Mouse (Mus musculus): ENCODE data around the gene Pafah1b1.

The Pafah1b1 gene

GRCm38 (mm10) chr11:74721141-74721540 is 3.3 kb downstream of the Pafah1b1 start:
- no peak for DNase-seq (ENCODE audit: low spot score in 2 of 2)

- no peak for DNase-seq (ENCODE audit: low spot score in 2 of 2)
Observed at GRCm38 (mm10) chr11:74720668-74721067, 3.8 kb downstream of the Pafah1b1 start.

DNA sequence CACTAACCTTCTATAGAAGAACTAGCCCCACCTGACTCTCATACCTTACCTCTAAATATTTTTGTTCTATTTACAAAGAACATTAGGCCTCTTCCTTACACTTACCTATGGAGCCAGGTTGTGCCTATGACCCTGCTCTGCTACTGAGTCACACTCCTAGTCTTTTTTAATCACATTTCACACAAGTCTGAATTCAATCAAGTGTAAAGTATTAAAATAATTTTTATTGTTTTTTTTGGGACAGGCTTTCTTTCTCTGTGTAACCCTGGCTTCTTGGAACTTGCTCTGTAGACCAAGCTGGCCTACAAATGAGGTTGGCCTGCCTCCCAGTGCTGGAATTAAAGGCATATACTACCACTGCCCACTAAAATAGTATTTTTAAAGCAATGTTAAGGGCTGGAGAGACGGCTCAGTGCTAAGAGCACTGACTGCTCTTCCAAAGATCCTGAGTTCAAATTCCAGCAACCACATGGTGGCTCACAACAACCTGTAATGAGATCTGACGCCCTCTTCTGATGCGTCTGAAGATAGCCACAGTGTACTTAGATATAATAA is 8.4 kb downstream of the Pafah1b1 start:
- DNase-seq (ENCODE audit: low spot score in 2 of 2), result no peak

GRCm38 (mm10) chr11:74710671-74711070 is 13.8 kb downstream of the Pafah1b1 start:
- DNase-seq (ENCODE audit: low spot score in 2 of 2), result no peak

GRCm38 (mm10) chr11:74708781-74709180 is 15.7 kb downstream of the Pafah1b1 start:
- DNase-seq (ENCODE audit: low spot score in 2 of 2), result no peak

- DNase-seq (ENCODE audit: low spot score in 2 of 2), result no peak
Observed at GRCm38 (mm10) chr11:74704068-74704467, 20.4 kb downstream of the Pafah1b1 start.

DNA sequence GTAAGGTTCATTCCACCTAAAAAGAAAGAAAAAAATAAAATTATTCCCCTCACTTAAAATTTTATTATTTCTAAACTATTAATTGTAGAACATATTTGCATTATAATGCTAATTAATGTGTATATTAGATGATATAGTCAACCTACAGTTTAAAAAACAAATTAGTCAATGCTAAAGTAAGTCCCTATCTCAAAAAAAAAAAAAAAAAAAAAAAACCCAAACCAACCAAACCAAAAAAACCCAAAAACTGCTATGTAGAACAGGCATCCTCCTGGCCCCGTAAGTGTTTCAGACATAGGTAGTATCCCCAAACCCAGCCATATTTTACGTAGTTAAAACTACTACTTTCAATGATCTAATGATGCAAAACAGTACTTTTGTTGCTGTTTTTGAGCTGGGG is 25.0 kb downstream of the Pafah1b1 start:
- DNase-seq (ENCODE audit: low spot score in 2 of 2), result no peak

- DNase-seq (ENCODE audit: low spot score in 2 of 2), result no peak
Observed at GRCm38 (mm10) chr11:74692151-74692550, 32.3 kb downstream of the Pafah1b1 start.

DNA sequence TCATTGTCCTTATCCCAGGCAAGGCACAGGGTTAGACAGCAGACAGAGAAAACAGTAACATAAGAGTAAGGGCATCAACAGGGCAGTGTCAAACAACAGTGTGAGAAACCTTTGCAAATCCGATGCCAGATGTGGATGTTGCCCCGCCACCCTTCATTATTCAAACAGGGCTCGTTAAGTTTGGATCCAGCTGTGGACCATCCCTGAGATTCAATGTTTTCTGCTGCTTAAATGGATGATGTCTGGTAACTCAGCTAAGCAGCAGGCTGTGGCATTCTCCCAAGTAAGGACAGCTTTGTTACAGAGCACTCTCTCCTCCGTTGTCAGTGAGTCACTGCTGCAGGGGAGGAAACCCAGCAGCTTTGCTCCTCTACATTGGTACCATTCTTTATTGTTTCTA is 49.3 kb downstream of the Pafah1b1 start:
- DNase-seq (ENCODE audit: low spot score in 2 of 2), result peak; percentile 46 to 64

DNA sequence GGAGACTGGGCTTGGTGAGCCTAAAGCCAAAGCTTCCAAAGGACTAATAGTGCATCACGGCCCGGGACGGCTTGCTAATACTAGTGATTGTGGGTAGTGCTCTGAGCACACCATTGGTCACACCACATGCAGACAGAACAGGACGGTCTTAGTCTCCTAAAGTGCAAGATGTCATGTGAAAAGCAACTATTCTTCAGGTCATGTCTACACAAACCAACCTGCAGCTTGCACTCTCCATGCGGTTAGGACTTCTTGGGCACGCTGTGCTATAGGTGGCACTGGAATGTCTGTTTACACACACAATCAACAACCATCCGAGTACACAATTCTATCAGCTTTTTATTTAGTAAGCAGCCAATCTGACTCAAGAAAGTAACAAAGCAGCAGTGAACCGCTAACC is 49.8 kb downstream of the Pafah1b1 start:
- no peak for DNase-seq (ENCODE audit: low spot score in 2 of 2)

DNA sequence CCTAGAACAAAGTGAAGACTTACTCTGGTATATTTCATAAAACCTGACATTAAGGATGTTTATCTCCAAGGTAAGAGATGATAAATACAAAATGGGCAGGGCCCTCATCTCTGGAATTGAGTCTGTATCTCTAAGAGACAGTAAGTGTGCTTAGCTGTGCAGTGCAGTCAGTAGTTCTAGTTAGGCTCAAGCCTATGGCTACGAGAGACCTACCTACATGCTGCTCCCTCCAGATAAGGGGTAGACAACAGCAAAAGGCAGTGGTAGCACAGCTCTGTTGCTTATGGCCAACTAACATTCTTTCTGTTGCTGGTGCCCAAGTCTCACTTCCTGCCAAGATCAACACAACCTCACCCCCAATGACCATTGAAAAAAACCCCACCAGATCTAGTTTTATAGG is 50.9 kb downstream of the Pafah1b1 start:
- DNase-seq (ENCODE audit: low spot score in 2 of 2), result no peak

- DNase-seq (ENCODE audit: low spot score in 2 of 2), result no peak
Observed at GRCm38 (mm10) chr11:74672901-74673513, 51.5 kb downstream of the Pafah1b1 start.

DNA sequence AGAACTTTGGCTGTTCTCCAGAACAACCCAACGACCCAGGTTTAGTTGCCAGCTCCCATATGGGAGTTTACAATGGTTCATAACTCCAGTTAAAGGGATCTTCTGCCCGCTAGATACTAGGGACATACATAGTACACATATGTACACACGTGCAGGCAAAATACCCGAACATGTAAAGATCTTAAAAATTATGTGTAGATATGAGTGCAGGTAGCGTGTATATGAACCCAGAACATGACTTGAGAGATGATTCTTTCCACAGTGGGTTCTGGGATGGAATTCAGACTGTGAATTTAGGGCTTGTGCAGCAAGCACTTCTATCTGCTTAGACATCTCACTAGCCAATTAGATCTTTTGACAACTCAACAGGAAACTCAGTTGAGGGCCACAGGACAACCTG is 52.6 kb downstream of the Pafah1b1 start:
- no peak for DNase-seq (ENCODE audit: low spot score in 2 of 2)

- no peak for DNase-seq (ENCODE audit: low spot score in 2 of 2)
Observed at GRCm38 (mm10) chr11:74671013-74671412, 53.5 kb downstream of the Pafah1b1 start.

- DNase-seq (ENCODE audit: low spot score in 2 of 2), result no peak
Observed at GRCm38 (mm10) chr11:74670151-74670550, 54.3 kb downstream of the Pafah1b1 start.

DNA sequence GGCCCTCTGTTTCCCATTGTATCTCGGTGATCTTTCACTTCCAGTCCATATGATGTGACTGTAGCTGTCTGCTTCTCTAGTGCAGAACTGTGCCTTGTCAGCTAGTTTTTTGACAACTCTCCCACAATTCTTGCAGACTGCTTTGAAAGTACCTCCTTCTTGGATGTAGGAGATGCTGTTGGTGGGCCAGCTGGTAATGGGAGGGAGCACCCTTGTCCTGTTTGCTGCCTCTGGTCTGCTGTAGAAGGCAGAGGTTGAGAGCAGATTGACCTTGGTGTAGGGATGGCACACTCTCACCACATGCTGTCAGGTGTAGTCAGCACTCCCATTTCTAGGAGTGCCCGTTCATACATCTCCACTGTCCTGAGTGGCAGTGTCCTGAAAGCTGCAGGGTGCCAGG is 55.5 kb downstream of the Pafah1b1 start:
- DNase-seq (ENCODE audit: low spot score in 2 of 2), result no peak

DNA sequence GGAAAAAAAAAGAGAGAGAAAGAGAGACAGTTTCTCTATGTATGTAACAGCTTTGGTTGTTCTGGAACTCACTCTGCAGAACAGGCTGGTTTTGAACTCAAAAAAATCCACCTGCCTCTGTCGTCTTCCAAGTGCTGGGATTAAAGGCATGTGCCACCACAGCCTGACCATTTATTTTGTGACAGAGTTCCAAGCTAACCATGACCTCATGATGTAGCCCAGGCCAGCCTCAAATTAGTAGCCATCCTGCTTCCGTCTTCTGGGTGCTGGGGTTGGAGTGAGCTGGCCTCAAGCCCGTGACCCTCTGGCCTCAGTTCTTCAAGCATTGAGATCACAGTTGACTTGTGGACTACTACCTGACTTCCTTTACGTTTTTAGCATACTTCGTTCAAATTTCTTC is 56.0 kb downstream of the Pafah1b1 start:
- DNase-seq (ENCODE audit: low spot score in 2 of 2), result no peak

DNA sequence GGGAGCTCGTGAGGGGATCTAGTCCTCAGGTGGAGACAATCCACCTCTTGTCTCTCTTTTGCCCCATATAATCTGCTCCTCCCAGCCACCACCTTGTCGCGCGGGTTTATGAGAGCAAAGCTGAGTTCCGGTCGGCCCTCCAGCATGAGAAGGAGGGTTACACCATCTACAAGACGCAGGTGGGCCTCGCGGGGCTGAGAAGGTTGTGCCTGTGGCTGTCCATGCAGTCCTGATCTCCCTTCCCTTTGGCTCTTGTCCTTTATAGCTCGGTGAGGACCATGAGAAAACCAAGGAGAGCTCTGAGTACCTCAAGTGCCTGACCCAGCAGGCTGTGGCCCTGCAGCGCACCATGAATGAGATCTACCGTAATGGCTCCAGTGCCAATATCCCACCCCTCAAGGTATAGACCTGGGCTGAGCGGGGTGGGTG is 56.9 kb downstream of the Pafah1b1 start:
- DNase-seq (ENCODE audit: low spot score in 2 of 2), result no peak

GRCm38 (mm10) chr11:74666776-74667581 is 57.5 kb downstream of the Pafah1b1 start:
- DNase-seq (ENCODE audit: low spot score in 2 of 2), result no peak

- no peak for DNase-seq (ENCODE audit: low spot score in 2 of 2)
Observed at GRCm38 (mm10) chr11:74666284-74666652, 58.2 kb downstream of the Pafah1b1 start.

DNA sequence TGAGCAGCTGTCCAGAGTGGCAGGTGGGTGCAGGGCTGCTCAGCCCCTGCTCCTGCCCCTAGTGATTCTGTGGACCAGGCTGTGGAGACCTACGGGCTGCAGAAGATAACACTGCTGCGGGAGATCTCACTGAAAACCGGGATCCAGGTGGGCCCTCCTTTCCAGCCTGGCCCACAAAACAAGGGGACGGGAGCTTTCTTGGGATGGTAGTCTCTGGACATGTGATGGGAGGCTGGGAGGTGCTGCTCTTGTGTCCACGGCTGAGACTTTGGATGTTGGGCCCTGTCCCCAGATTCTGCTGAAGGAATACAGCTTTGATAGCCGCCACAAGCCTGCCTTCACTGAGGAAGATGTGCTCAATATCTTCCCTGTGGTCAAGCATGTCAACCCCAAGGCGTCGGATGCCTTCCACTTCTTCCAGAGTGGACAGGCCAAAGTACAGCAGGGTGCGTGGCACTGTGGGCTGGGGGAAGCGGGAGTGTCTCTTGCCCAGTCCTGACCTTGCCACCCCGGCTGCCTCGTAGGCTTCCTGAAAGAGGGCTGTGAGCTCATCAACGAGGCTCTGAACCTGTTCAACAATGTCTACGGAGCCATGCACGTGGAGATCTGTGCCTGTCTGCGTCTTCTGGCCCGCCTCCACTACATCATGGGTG is 58.7 kb downstream of the Pafah1b1 start:
- DNase-seq (ENCODE audit: low spot score in 2 of 2), result no peak

GRCm38 (mm10) chr11:74664906-74665305 is 59.6 kb downstream of the Pafah1b1 start:
- no peak for DNase-seq (ENCODE audit: low spot score in 2 of 2)

DNA sequence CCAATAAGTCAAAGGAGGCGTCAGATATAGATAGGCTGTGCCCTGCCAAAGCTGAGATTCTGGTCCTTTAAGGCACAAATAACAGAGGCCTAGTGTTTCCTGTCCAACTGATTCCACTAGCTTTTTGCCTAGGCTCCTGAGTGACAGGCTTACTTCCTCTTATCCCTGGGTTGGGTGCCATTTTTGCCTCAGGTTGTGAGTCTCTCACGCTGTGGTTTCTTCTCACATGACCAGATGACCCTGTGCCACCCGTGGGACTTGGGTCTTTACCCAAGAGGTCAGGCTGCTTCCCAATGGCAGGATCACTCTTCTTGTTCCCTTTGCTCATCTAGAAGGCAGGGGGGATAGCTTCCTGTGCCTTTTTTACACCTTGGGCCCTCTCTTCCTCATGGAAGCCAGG is 60.2 kb downstream of the Pafah1b1 start:
- no peak for DNase-seq (ENCODE audit: low spot score in 2 of 2)

All from right cerebral cortex, postnatal 36 days (tissue).